Mouse (Mus musculus) stomach, postnatal 0 days (tissue): Measurements from ENCODE around the gene Polr2h. TPM values are rescaled to one million over a fixed set of nuclear protein-coding genes. Genes with fewer than 3 reads are reported as not detected.
"Not testable (repeated sequence)": the region's sequence is repeated elsewhere in the genome, so short reads cannot be mapped to it uniquely, and the experiment has no call there.

Source experiments
- ATAC-seq: fragments of 200-750 bp; cut with Nextera tagmentation; 2 replicates; pipeline ENCODE4 v1.8.0; 2017; ENCODE audit not compliant: low FRiP score, low TSS enrichment
- DNase-seq: peaks from one replicate; pipeline ENCODE4 v3.0.0-alpha.2; 2016; ENCODE audit warnings: low spot score
- H3K27ac ChIP-seq: fragments of 300-500 bp; sonication (generic); replicated peaks from 2 replicates; pipeline ENCODE4 v1.5.1; 2014; ENCODE audit warnings: mild to moderate bottlenecking, control low read depth
- H3K27me3 ChIP-seq: fragments of 300-500 bp; sonication (generic); 2 replicates; pipeline ENCODE4 v1.6.1; 2014; ENCODE audit warnings: low read length; ENCODE audit not compliant: control insufficient read depth, insufficient read depth
- H3K36me3 ChIP-seq: fragments of 300-500 bp; sonication (generic); 2 replicates; pipeline ENCODE4 v1.6.1; 2014; ENCODE audit warnings: low read length, mixed read lengths; ENCODE audit not compliant: control insufficient read depth, insufficient read depth
- H3K4me1 ChIP-seq: fragments of 300-500 bp; sonication (generic); replicated peaks from 2 replicates; pipeline ENCODE4 v1.6.1; 2014; ENCODE audit warnings: antibody characterized with exemption; ENCODE audit not compliant: control insufficient read depth, insufficient read depth
- H3K4me2 ChIP-seq: fragments of 300-500 bp; sonication (generic); replicated peaks from 2 replicates; pipeline ENCODE4 v1.6.1; 2014; ENCODE audit warnings: low read depth, mild to moderate bottlenecking, control low read depth, moderate library complexity
- H3K4me3 ChIP-seq: fragments of 300-500 bp; sonication (generic); 2 replicates; pipeline ENCODE4 v1.5.1; 2014; ENCODE audit warnings: low read depth, low read length, control low read depth
- H3K9ac ChIP-seq: fragments of 300-500 bp; sonication (generic); 2 replicates; pipeline ENCODE4 v1.6.1; 2014; ENCODE audit warnings: mild to moderate bottlenecking, low read length, control low read depth, mixed read lengths
- H3K9me3 ChIP-seq: fragments of 300-500 bp; sonication (generic); 2 replicates; pipeline ENCODE4 v1.6.1; 2016; ENCODE audit warnings: low read length; ENCODE audit not compliant: control insufficient read depth
- CTCF ChIP-seq: IDR thresholded peaks from 2 replicates; pipeline ENCODE4 v1.5.1; 2016; ENCODE audit warnings: antibody characterized with exemption, low read depth, mild to moderate bottlenecking, moderate library complexity
- EP300 ChIP-seq: optimal IDR thresholded peaks from 2 replicates; pipeline ENCODE3; 2016; ENCODE audit warnings: antibody characterized with exemption
- WGBS: fragments of 180-500 bp; shearing (Covaris S2); extraction: QIAGEN DNeasy Blood & Tissue Kit; methylation state at CpG from one replicate; pipeline ENCODE4 v1.1.7; 2014; 5-methylcytosine and 5-hydroxymethylcytosine counted together
- polyA plus RNA-seq: library from polyadenylated mRNA; unstranded; fragments of >200 nt; fragmentation: Nextera tagmentation; extraction: Ambion mirVana; gene quantifications from 2 replicates; pipeline ENCODE4 v1.2.1, GENCODE M21; 2015

Polr2h gene
- polyA plus RNA-seq, result 59.5 and 60.4 TPM in 2 replicates

- H3K36me3 ChIP-seq, result no peaks in the 10 kb centered on the region; the same call in 1 of the 2 replicates
- H3K27ac ChIP-seq, result peak within 1 kb of the TSS; percentile 97
- ATAC-seq (peak; percentile 90), DNase-seq (peak; percentile 98)
- peak within 1 kb of the TSS; percentile 74 for H3K9ac ChIP-seq
- peaks cover 3% of the 10 kb centered on the region; the same call in 1 of the 2 replicates for H3K4me1 ChIP-seq
- peak within 1 kb of the TSS; percentile 91 for H3K4me2 ChIP-seq
- H3K4me3 ChIP-seq, result peak within 1 kb of the TSS; percentile 66
- no peaks in the 10 kb centered on the region for H3K27me3 ChIP-seq
- no peak for TF ChIP-seq EP300
- TF ChIP-seq CTCF, result peak; percentile 80
- WGBS, result under 1% methylated on average over 62 of the region's 62 CpGs
- no peaks in the 10 kb centered on the region for H3K9me3 ChIP-seq
Measured at GRCm38 (mm10) chr16:20717181-20717977, at the start of gene Polr2h, which contains the start of gene Clcn2. TSS of gene Polr2h (plus strand) at chr16:20717665. TSS of gene Clcn2 (minus strand) at chr16:20717746.

- not testable (repeated sequence) for H3K4me2 ChIP-seq, DNase-seq, H3K27me3 ChIP-seq, H3K9me3 ChIP-seq, H3K4me1 ChIP-seq, H3K27ac ChIP-seq, H3K9ac ChIP-seq, ATAC-seq, H3K36me3 ChIP-seq, H3K4me3 ChIP-seq
- 95% methylated on average over 4 of the region's 6 CpGs for WGBS
Measured at GRCm38 (mm10) chr16:20668013-20668412, 49.5 kb upstream of the Polr2h start, which contains the start of gene Eif4g1. TSS of gene Eif4g1 (plus strand) at chr16:20668313.

DNA sequence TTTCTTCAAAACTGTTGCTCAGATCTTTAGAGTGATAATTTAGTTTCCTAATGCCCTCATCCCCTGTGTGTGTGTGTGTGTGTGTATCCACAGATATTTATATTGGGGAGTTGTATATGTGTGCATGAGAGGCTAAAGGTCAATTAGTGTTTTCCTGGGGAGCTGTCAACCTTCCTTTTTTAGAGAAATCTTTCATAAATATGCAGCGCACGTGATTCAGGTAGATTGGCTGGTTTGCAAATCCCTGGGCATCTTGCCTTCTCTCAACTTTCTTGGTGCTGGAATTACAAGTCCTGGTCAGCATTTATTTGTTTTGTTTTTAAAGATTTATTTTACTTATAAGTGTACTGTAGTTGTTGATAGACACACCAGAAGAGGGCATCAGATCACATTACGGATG lies 47.2 kb upstream of the Polr2h start:
- ATAC-seq (no peak), DNase-seq (no peak)
- 84% methylated on average over 3 of the region's 3 CpGs for WGBS
- H3K4me3 ChIP-seq, result no peak overlapping the region
- peaks cover 3% of the 10 kb centered on the region; the same call in 1 of the 2 replicates for H3K36me3 ChIP-seq
- H3K9me3 ChIP-seq, result no peaks in the 10 kb centered on the region
- no peaks in the 10 kb centered on the region; the same call in 1 of the 2 replicates for H3K4me1 ChIP-seq
- no peak overlapping the region for H3K9ac ChIP-seq
- H3K27ac ChIP-seq, result no peak overlapping the region
- TF ChIP-seq CTCF (no peak), EP300 (no peak)
- no peaks in the 10 kb centered on the region for H3K27me3 ChIP-seq
- H3K4me2 ChIP-seq, result no peak overlapping the region

DNA sequence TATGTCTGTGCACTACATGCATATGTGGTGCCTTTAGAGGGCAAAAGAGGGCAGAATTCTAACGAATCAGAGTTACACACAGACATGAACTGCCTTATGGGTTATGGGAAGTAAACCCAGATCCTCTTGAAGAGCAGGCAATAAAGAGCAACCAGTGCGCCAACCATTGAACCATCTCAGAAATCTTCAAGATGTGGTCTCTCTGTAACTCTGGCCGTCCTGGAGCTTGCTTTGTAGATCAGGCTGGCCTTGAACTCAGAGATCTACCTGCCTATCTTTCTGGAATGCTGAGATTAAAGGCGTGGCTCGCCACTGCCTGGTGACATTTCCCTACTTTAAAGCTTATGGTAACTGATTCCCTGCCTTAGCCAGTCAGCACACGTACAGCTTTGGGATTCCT lies 45.6 kb upstream of the Polr2h start:
- no peak overlapping the region for H3K27ac ChIP-seq
- peak overlapping the region; percentile 89 for H3K4me3 ChIP-seq
- H3K4me1 ChIP-seq, result no peaks in the 10 kb centered on the region; the same call in 1 of the 2 replicates
- no peaks in the 10 kb centered on the region for H3K9me3 ChIP-seq
- no peaks in the 10 kb centered on the region for H3K27me3 ChIP-seq
- no peak for TF ChIP-seq EP300
- no peak for TF ChIP-seq CTCF
- H3K4me2 ChIP-seq, result peak overlapping the region; percentile 55
- H3K36me3 ChIP-seq, result peaks cover 9% of the 10 kb centered on the region; the same call in 1 of the 2 replicates
- ATAC-seq, result no peak
- no peak for DNase-seq
- WGBS, result 20% methylated on average over 6 of the region's 6 CpGs
- no peak overlapping the region for H3K9ac ChIP-seq

DNA sequence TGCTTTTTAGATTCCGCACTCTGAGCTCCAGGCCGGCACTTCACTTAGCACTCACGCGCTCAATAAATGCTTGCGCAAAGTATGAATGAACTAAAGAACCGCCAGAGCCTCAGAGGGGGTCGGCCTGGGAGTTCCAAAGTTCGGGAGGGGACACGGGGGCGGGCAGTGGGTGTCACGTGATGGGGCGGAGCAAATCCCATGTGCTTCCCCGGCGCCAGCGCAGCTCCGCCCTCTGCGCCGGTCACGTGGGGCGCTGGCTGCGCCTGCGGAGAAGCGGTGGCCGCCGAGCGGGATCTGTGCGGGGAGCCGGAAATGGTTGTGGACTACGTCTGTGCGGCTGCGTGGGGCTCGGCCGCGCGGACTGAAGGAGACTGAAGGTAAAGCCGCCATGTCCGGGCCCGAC lies 45.0 kb upstream of the Polr2h start:
- no peaks in the 10 kb centered on the region; the same call in 1 of the 2 replicates for H3K4me1 ChIP-seq
- H3K4me2 ChIP-seq, result peak overlapping the region; percentile 86
- H3K27me3 ChIP-seq, result no peaks in the 10 kb centered on the region
- TF ChIP-seq CTCF, result no peak
- H3K36me3 ChIP-seq, result peaks cover 9% of the 10 kb centered on the region; the same call in 1 of the 2 replicates
- H3K4me3 ChIP-seq, result peak overlapping the region; percentile 89
- under 1% methylated on average over 38 of the region's 38 CpGs for WGBS
- peak overlapping the region; percentile 95 for H3K9ac ChIP-seq
- no peaks in the 10 kb centered on the region for H3K9me3 ChIP-seq
- DNase-seq, result peak; percentile 96
- peak; percentile 93 for ATAC-seq
- H3K27ac ChIP-seq, result peak overlapping the region; percentile 98
